Mouse (Mus musculus) adrenal gland, adult 8-10 months (tissue): ENCODE measurements at regions not wholly inside any gene's neighbourhood (a gene's known extent, or its start where the extent isn't known, plus 50 kb on each side); places are given as distances from the start of the nearest gene placed in this dataset.

Source experiments
- DNase-seq: peaks from one replicate; pipeline ENCODE4 v3.0.0; 2022

DNA sequence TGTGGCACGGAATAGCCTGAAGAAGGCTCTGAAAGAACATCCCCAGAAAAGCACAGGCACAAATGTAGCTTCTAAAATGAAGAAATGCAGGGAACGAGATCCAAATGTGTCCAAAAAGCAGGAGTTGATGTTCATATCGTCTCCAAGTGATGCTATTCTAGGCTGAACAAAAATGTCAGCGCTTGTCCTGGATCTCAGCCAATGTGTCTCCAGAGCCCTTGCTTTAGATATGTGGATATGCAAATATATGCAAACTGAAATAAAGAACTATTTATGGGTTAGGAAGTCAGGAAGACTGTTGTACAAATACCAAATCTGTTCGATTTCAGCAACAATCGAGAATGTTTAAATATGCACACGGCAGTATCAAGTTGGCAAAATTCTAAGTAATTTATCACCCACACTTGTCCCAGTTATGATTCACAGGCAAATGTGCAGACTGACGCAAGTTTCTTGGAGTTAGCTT, 320.4 kb downstream of the Synb start:
- DNase-seq: no peak

GRCm38 (mm10) chr14:68966758-68967157, 327.3 kb downstream of the Synb start:
- DNase-seq: peak; percentile 45

- peak; percentile 25 for DNase-seq
Observed at GRCm38 (mm10) chr14:68954577-68955460, 339.3 kb downstream of the Synb start.

GRCm38 (mm10) chr14:68945906-68946305, 348.2 kb downstream of the Synb start:
- no peak for DNase-seq

DNA sequence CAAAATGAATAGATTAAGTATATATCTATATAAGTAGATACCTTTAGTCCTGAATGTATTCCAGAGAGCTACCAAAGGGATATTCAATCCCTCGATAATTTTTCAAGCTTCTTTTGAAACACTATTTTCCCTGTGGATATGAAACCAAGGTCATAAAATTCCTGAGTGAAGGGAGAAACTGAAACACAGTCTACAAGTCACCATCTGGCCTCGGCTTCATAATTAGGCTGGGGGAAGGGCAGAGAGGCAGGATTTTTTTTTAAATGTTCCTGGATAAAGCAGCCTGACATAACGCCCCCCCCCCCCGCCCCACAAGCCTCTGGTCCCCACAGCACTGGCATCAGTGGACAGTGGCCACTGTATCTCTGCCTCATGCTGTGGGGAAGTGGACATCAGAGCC, 348.7 kb downstream of the Synb start:
- no peak for DNase-seq

DNA sequence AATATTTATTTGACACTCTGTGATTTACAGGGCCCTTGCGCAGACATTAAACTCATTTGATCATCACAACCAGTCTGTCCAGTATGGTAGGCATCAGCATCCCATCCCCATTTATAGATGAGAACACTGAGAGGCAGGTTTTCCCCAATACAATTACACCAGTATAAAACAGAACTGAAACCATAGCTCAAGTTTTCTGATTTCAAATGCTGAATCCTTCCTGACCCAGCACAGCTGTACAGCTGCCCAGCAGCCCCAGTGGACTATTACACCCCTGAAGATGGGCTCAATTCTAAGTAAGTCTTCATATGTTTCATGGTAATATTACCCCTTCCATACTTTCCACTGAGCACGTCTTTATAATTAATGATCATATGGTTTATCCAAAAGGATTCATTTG, 352.3 kb downstream of the Synb start:
- no peak for DNase-seq

DNA sequence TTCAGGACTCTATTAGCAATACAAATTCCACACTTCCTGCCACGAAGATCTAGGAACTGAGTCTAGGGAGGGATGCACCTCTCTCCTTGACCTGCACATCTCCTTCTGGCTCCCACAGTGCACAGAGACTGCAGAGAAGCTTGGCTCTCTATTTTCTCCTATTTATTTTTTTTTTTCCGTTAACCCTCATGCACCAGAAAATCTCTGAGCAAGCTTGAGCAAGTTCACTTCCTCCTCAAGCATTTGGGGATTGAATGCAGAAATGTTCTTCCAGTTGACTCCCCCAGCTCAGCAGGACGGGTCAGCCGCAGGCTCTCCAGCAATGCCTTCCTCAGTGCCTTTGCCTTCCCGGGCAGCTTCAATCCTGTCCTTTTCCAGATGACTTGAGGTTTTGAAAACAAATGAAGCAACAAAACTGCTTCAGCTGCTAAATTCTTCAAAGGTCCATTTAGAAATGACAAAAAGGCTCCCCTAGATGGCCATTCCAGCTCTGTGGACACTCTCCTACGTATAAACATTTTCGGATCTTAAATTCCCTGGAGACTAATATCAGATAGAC, 352.9 kb downstream of the Synb start:
- no peak for DNase-seq

GRCm38 (mm10) chr14:68935303-68935662, 358.8 kb downstream of the Synb start:
- no peak for DNase-seq

DNA sequence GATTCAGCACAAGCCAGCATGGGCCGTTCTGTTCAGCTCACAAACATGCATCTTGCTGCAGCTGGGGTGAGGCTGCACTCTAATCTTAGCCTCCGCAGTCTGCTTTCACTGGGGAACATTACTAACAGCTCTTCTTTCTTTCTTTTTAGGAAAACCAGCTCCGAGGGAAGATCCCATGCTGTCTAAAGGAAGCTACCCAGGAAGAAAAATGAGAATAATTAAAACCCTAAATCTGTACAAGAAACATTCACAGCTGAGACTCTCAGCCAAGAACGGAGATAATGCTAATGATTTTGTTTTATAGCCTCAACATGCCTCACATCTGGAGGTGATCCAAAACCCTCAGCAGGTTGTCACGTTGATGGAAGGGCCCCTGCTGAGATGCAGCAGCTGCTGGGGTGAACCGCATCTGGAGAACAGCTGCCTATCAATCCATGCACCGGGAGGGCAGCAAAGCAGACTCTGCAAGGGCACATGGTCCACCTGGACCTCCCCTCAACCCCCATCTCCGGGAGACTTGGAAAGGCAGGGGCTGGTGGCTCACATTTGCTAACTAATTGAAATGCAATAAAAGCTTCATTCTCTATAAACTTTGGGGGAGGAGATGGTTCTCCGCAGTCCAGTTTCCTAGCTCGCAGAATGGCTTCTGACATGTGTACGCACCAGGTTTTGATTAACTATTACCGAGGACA, 359.3 kb downstream of the Synb start:
- DNase-seq: no peak

DNA sequence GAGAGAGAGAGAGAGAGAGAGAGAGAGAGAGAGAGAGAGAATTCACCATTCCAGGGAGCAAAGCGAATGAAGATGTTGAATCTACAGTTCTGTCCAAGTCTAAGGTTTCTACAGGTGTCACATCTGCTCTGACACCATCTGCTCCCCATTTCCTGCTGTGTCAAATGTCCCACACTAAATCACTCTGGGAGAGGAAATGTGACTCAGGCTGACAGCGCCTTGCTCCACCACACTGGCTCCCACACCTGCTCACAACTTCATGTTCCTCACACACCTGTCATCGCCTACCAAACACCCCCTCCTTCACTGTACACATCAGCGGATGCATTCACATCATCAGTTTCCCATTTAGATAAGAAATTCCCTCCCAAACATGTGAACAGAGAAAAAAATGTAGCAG, 366.3 kb downstream of the Synb start:
- no peak for DNase-seq

GRCm38 (mm10) chr14:68923054-68923453, 371.0 kb downstream of the Synb start:
- DNase-seq: no peak

DNA sequence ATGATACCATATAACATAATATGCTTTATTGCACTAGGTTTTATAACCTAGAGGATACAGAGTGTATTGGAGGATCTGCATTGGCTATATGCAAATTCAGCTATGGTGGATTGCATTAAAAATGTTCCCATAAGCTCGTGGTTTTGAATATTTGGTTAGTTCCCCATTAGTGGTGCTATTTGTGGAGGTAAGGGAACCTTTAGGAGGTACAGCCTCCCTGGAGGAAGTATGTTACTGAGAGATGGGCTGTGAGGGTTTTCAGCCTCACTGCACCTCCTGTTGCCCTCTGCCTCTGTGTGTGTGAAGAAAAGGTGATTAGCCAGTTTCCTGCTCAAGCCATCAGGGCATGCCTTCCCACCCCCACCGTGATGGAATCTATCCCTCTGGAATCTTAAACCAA, 372.1 kb downstream of the Synb start:
- DNase-seq: no peak

DNA sequence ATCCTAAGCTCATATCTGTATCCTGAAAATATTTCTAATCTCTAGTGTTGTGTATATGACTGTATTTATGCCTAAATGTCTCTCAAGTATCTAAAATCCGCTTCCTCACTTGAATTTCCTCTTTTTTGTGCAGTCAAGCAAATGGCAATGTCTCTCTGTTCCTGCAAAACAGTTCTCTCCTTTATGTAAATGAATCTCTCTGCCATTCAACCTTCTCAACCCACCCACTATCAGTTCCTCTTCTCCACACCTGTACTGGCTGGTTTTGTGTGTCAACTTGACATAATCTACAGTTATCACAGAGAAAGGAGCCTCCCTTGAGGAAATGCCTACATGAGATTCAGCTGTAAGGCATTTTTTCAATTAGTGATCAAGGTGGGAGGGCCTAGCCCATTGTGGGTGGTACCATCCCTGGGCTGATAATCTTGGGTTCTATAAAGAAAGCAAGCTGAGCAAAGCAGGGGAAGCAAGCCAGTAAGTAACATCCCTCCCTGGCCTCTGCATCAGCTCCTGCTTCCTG, 375.5 kb downstream of the Synb start:
- DNase-seq: no peak

- DNase-seq: no peak
Observed at GRCm38 (mm10) chr14:68899921-68900320, 394.2 kb downstream of the Synb start.

DNA sequence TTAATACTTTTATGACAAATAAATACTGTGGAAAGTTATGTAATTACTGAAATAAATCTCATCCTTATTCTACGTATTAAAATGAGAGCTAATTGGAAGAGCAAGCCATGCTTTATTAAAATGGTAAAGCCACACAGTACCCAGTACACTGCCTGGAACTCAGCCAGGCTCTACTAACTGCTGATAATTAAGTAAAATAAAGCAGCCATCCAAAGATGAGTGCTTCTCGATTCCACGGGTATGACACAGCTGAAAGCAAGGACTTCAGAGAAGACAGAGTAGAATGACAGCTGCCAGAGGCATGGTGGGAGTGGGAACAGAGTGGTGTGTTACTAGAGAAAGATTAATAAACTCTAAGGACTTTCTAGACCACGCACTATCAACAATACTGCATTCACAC, 416.9 kb downstream of the Synb start:
- DNase-seq: no peak

DNA sequence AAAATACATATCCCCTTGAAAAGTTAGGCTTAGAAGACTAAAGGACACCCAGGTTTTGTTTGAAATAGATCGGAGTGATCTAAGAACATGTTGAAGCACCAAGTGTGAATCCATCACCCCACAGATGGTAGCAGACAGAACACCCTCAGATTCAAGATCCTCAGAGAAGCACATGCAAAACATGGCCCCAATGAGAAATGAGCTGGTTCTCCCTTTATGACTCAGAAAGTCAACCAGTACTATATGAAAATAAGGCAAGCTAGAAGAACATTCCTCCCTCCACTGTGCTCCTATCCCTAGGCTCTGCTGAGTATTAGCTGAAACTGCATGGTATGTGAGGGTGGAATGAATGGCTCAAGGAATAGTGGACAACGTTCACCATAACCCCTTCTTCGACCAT, 433.0 kb downstream of the Synb start:
- no peak for DNase-seq

GRCm38 (mm10) chr14:68857948-68858347, 436.2 kb downstream of the Synb start:
- DNase-seq: no peak

- DNase-seq: no peak
Observed at GRCm38 (mm10) chr14:68848506-68848905, 445.6 kb downstream of the Synb start.

DNA sequence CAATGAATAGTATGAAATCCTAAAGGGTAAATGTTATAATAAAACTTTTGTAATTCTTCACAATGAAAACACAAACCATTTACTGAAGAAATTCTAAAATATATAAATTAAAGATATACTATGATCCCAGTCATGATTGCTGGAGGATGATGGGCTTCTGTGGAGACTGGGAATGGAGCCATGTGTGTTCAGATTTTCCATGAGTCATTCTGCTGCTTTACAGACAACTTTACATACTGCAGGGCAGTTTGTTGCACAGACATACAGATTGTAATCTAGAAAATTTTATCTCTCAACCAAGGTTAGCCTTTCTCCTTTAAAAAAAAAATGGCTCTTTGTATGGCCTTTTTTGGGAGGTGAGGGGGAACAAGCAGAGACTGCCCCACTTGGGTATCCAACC, 446.5 kb downstream of the Synb start:
- DNase-seq: no peak

DNA sequence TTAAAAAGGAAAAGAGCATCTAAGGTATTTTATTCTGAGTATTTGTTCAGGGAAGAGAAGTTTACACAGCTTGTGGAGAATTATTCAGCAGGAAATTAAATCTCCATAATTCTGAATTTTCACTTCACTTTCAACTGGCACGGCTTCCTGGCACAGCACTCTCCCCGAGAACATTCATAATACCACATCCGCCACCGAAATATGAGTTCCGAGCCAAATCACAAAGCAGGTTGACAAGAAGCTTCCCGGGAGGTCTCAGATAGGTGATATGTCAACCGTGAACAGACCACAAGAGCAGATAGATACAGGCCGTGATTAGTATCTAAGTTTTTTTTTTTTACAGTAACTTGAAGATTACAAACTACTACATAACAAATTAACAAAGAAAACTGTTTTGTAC, 473.9 kb downstream of the Synb start:
- DNase-seq: no peak

- peak; percentile 13 for DNase-seq
Observed at GRCm38 (mm10) chr14:68808976-68809375, 485.1 kb downstream of the Synb start.

GRCm38 (mm10) chr14:68807918-68808317, 486.2 kb downstream of the Synb start:
- no peak for DNase-seq

GRCm38 (mm10) chr14:68806646-68807045, 487.5 kb downstream of the Synb start:
- DNase-seq: no peak
